Comparison of ENCODE assay signal across 20 mouse cellular contexts in the genomic region with DNA sequence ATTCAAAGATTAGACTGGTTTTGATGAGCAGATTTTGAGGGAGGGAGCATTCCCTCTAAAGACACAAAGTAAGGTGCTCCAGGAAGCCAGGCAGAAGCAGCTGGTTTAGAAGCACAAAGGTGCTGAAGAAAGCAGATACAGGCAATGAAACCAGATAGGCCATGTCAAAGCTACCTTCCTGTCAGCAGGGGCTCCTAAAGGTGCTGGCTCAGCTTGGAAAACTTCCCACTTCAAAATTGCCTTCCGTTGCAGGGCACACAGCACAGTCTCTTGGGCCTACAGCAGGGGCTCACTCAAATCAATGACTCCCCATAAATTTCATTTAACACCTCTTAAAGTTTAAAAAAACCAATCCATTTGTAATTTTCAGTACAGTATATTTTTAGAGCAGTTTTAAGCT.
A peak's percentile ranks its signal among the peaks of the same experiment; 100 is the strongest.
DNase-seq lines count a peak whose midpoint lies in the region; ATAC-seq lines count a peak whose summit lies in the region.
"Had no signal": no experiment of that assay in that cellular context is flagged by ENCODE, and none has a peak within 500 bp of the region (broad histone marks: within the 10 kb centered on the region; RNA-seq: fewer than 3 reads in every experiment).

No protein-coding gene starts in this region.

- peaks cover 32% of the 10 kb centered on the region for H3K4me1 ChIP-seq in limb, embryonic 13.5 days
- peaks cover 4% of the 10 kb centered on the region; the same call in 1 of the 2 replicates for H3K4me1 ChIP-seq in limb, embryonic 10.5 days

- 19% methylated on average over 1 of the region's 1 CpGs for WGBS in limb, embryonic 13.5 days
- 58% methylated on average over 1 of the region's 1 CpGs for WGBS in limb, embryonic 10.5 days

- H3K27me3 ChIP-seq in limb, embryonic 13.5 days = no peaks in the 10 kb centered on the region
- H3K27me3 ChIP-seq in limb, embryonic 10.5 days (ENCODE audit: low read depth, poor library complexity, severe bottlenecking) = no peaks in the 10 kb centered on the region
- H3K27me3 ChIP-seq: CH12.LX, Patski had no signal

- no peak overlapping the region; the same call in 1 of the 2 replicates for H3K27ac ChIP-seq in limb, embryonic 13.5 days
- H3K27ac ChIP-seq in limb, embryonic 10.5 days = no peak overlapping the region

- no peak overlapping the region for H3K9ac ChIP-seq in limb, embryonic 13.5 days

- H3K4me3 ChIP-seq in limb, embryonic 13.5 days = no peak overlapping the region
- H3K4me3 ChIP-seq in limb, embryonic 10.5 days = no peak overlapping the region

- no peak overlapping the region for H3K4me2 ChIP-seq in limb, embryonic 13.5 days (replicated peaks)

- DNase-seq in cerebellum, adult 11-12 months = peak; percentile 43
- no peak for DNase-seq in cerebellum, adult 11 months
- DNase-seq in cerebellum, adult 9-11 months = peak; percentile 56
- no peak for DNase-seq in cerebellum, adult 9-10 months
- peak; percentile 33 to 45 for DNase-seq in cerebellum, postnatal 25 days
- no peak for DNase-seq in limb, embryonic 10.5 days (ENCODE audit: low spot score)
- DNase-seq: adrenal gland, adult 2 months; adrenal gland, adult 8-10 months; adrenal gland, postnatal 10 days; adrenal gland, postnatal 14 days; adrenal gland, postnatal 25 days; adrenal gland, postnatal 36 days; B cell, adult 2 months had no signal

- H3K36me3 ChIP-seq in limb, embryonic 13.5 days = no peaks in the 10 kb centered on the region
- no peaks in the 10 kb centered on the region for H3K36me3 ChIP-seq in limb, embryonic 10.5 days
- H3K36me3 ChIP-seq: G1E had no signal

- no peaks in the 10 kb centered on the region for H3K9me3 ChIP-seq in limb, embryonic 13.5 days
- no peaks in the 10 kb centered on the region for H3K9me3 ChIP-seq in limb, embryonic 10.5 days (replicated peaks)
- H3K9me3 ChIP-seq: G1E had no signal

- no peak for ATAC-seq in cerebellum, adult (ENCODE audit: insufficient number of reproducible peaks, low FRiP score, low TSS enrichment)
- peak; percentile 66; the same call in 1 of the 2 replicates for ATAC-seq in limb, embryonic 13.5 days (ENCODE audit: low FRiP score, low read depth)
- ATAC-seq: activated CD4-positive, CD25-positive, alpha-beta regulatory T cell, adult 4 months; CD4-positive, CD25-positive, alpha-beta regulatory T cell, adult 4 months; Patski had no signal

Comparison
In these comparisons a context has a peak if more than half of its experiments do, and no peak if none do; other contexts are left out.
1. DNase-seq: peak in cerebellum, adult 11-12 months (single experiment), cerebellum, adult 9-11 months (single experiment) and cerebellum, postnatal 25 days (2 of 2); none in cerebellum, adult 11 months (single experiment), cerebellum, adult 9-10 months (single experiment) and limb, embryonic 10.5 days (single experiment).